Mouse (Mus musculus): Measurements from ENCODE around the gene Cfap299.
"Not testable (repeated sequence)": the region's sequence is repeated elsewhere in the genome, so short reads cannot be mapped to it uniquely, and the experiment has no call there.

Gene Cfap299

DNA sequence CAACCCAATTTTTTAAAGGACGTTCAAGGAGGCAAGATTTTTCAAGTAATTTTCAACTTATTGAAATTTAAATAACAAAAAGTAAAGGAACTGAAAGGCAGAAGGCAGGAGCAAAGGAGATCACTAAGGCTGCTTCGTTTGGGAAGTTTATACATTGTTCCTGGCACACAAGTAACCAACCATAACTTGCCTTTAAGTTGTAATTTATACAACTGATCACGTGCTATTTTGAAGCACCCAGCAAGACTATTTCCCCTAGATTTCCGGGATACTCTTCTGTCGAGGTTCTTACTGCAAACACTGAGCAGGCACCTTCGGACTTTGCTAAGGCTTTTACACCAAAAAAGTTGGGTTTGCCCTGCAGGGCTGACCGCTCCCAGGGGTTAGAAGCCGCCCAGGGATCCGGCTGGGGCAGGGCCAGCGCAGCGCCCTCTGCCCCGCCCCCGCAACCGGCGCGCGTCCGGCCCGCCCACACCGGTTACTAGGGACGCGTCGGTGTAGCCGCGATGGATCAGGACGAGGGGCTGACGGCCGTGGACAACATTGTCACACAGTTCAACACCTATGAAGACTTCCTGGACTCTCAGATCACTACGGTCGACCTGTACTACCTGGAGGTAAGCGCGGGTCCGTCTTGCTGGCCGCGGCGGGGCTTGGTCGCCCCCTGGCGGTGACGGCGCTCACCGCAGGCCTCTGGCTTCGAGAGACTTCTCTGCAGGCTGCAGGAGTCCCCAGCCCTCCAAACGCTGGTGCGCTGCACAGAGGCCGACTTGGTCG lies at the start of gene Cfap299:
Cfap299 (plus strand) TSS at position 457 of the 777 bp plus-strand sequence.
- DNase-seq (ENCODE audit: inconsistent ontology term) = peak; percentile 74

- no peak for DNase-seq (ENCODE audit: inconsistent ontology term)
These were observed 47.1 kb upstream of the Cfap299 start for GRCm38 (mm10) chr5:98281993-98282392.

DNA sequence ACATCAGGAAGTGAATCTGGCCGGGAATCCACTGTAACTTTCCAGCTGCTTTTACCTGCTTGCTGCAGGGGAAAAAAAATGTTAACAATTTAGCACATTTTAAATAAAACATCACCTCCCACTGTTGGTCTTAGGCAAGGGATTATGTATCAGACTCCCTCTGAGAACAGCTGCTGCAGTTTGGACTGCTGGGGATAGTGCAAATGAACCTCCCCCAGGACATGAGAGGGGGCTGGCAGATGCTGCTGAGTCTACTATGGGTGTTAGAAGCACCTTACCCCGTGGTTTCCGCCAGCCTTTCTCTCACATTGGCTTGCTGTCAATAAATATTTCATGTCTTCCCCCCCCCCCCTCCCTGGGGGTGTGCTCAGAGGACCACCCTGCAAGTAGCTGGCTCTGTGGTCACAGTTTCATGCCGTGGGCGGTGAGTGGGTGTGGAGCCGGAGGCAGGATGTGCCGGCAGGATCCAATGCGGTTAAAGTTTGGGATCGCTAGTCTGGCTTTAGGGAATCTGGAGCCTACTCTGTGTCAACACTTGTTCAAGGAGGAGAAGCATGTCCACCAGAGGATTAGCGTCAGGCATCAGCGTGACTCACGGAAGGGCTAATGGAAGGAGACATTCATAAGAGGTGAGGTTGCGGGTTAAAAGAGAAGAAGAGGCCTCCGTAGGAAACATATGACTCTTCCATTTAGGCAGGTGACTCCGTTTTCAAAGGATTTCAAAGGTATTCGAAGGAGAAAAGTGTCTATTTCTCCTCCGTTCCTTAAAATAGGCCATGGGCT lies 45.2 kb upstream of the Cfap299 start:
- DNase-seq (ENCODE audit: inconsistent ontology term) = peak; percentile 3

DNA sequence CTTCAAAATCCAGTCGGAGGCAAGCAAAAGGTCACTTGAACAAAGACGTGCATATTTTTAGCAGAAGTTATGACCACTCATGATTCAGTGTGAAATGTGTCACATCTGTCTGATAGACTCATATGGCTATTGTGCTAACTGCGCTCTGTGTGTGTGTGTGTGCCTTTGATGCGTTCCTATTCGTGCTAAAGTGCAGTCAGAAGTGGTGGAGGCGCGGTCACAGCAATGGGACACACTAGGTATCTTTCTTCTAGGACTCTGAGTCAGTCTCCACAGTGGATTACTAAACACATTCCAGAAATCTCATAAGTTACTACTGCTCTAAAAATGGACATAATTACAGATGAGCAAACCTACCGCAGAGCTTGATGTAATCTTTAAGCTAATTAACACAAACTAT lies 38.5 kb upstream of the Cfap299 start:
- DNase-seq (ENCODE audit: inconsistent ontology term) = peak; percentile 36

GRCm38 (mm10) chr5:98292388-98293048 lies 36.6 kb upstream of the Cfap299 start:
- DNase-seq (ENCODE audit: inconsistent ontology term) = peak; percentile 0

DNA sequence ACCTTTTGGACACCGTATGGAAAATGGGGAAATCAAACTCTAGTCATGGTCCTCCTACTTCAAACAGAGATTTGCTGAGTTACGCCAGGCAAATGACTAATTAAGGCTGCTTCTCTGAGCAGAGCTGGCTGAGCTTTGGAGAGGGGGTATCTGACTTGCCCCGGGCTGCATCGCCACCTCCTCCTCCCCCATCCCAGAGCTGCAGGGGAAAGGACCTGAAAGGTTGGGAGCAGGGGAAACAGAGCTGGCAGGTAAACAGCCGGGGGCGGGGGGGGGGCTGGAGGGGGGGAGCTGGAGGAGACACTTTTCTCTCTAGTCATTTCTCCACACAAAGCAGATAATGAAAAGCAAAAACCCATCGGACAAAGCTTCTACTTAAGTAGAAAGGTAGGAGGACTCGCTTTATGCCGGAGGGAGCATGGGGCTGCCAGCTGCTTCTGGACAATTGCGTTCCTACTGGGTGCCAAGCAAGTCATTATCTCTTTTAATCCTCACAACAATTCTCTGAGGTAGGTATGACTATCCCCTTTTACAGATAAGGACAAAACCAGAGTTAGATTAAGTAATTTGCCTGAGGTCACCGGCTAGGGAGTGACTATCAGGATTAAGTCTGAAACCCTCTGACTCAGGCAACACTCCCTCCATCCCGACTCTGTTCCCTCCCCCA lies 35.9 kb upstream of the Cfap299 start:
- DNase-seq (ENCODE audit: inconsistent ontology term) = peak; percentile 5

- DNase-seq (ENCODE audit: inconsistent ontology term) = no peak
These were observed 29.0 kb upstream of the Cfap299 start for GRCm38 (mm10) chr5:98300079-98300478.

DNA sequence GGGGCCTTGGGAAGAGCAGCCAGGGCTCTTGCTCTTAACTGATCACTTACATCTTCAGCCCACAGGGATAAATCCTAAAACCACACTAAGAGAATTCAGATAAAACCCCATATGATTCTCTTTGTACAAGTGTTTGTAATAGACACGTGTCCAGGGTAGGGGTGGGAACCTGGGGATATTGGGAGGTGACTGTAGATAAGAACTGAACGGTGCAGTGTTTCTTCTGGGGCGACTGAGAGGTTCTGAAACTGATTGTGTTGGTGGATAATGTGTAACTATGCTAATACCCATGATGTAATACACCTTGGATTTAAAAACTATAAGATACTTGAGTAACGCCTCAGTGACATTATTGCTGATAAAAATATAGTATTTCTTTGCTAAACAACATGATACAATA lies 23.4 kb upstream of the Cfap299 start:
- no peak for DNase-seq (ENCODE audit: inconsistent ontology term)

DNA sequence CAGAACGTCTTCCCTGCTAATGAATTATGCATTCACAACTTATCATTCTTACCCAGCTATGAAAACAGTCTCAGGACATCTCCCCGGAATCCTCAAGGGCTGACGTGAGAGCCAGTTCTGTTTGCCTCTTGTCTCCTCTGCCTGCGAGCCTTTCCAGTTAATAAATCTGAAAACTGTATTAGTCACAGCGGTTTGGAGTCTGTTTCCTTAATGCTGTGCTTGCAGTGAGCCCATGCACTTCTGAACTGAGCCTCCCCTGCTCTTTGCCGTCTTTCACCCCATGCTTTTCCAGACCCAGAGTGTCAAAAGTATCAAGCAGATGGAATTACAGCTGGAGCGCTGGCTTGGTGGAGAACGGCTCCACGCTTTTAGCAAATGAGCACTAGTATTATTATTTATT lies 22.6 kb upstream of the Cfap299 start:
- DNase-seq (ENCODE audit: inconsistent ontology term) = no peak

- DNase-seq (ENCODE audit: inconsistent ontology term) = no peak
These were observed 2.5 kb upstream of the Cfap299 start for GRCm38 (mm10) chr5:98326625-98327024.

DNA sequence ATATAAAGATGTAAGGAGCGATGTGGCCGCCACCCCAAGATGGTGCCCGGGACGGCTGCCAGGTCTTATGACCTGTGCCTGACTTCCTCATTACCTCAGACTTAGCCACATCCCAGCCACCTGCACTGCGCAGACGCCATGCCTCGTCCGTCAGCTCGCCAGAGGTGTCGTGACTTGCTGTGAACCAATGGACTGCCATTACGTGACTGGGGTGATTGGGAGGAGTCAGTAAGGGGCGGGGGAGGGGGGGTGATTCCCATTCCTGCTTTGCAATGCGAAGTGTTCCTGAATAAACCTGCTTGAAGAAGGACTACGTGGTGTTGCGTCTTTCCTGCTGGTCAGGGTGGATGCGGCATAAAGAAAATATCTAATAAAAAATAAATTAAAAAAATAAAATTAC lies 14.6 kb downstream of the Cfap299 start:
- DNase-seq (ENCODE audit: inconsistent ontology term) = not testable (repeated sequence)

DNA sequence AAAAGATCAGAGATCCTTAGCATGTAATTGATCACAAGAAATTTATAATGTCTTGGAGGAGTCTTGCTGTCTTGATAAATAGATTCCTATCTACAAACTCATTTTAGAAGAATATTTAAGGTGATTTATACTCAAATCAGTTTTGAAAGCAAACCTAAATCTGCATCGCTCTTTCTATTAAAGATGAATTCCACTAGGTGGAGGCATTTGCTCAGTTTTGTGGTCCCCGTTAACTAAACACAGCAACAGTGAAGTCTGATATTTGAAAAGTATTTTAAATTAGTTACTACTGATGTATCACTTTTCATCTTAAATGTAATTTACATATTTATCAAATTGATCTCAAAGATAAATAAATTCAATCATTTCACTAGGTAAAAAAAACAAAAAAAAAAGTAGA lies 15.5 kb downstream of the Cfap299 start:
- no peak for DNase-seq (ENCODE audit: inconsistent ontology term)

GRCm38 (mm10) chr5:98346067-98346466 lies 17.0 kb downstream of the Cfap299 start:
- no peak for DNase-seq (ENCODE audit: inconsistent ontology term)

DNA sequence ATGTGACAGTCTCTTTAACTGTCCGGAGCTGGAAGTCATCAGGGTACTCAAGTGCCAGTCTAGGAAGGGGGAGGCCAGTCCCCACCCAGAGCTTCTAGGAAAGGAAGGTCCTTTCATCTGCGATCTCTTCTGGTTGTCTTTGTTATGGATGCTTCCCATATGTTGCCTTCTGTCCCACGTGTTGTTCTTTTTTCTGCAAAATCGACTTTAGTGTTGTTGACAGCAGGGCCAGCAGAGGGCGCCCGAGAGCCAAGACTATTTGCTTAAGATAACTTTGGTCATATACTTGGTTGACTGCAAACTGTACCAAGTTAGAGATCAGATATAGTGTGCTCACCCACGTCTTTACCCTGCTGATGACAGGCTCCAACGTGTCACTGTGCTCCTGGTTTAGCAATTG lies 19.5 kb downstream of the Cfap299 start:
- DNase-seq (ENCODE audit: inconsistent ontology term) = peak; percentile 49

DNA sequence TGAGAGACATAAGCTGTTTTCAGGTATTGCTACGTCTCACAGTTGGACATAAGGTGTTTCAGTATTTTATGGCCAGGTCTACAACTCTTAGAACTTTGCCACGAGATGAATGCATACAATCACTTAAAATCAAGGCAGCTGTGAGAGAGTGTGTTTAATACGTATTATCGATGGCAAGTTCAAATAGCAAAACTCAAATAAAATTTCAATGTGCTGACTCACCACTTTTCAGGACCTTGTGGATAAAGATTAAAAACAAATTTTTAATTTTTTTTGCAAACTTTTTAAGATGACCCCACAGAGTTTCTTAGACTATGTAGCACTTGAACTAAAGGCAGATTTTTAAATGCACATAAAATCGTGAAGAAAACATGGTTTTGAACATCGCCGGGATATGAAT lies 30.8 kb downstream of the Cfap299 start:
- DNase-seq (ENCODE audit: inconsistent ontology term) = no peak

DNA sequence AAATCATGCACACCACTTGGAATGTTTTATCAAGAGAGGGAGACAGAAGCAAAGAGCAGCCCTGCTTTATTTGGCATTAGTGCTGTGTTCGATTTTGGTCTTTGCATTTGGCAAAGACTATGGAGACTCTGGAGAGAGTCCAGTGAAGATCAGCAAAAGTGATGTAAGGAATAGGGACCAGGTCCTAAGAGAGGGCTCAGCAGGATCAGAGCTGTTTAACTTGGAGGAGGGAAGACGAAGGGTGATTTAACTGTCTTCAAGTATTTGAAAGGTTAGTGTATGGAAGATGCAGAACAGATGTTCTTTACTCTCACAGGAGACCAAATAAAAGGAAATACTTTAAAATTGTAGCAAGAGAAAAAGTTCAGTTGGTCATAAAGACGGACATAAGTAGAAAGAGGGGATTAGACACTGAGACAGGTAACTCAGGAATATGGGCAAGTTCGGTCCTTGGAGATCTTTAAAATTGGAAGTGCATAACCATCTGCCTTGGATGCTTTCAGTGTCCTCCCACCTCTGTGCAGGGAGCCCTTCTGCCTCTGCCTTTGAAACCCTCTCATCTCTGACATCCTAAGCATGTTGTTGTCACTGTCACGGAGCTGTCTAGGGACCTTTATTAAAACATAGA lies 31.8 kb downstream of the Cfap299 start:
- DNase-seq (ENCODE audit: inconsistent ontology term) = no peak

- no peak for DNase-seq (ENCODE audit: inconsistent ontology term)
These were observed 34.3 kb downstream of the Cfap299 start for GRCm38 (mm10) chr5:98363428-98363827.

GRCm38 (mm10) chr5:98365340-98365739 lies 36.2 kb downstream of the Cfap299 start:
- DNase-seq (ENCODE audit: inconsistent ontology term) = no peak

GRCm38 (mm10) chr5:98368822-98369221 lies 39.7 kb downstream of the Cfap299 start:
- DNase-seq (ENCODE audit: inconsistent ontology term) = no peak

GRCm38 (mm10) chr5:98369426-98369825 lies 40.3 kb downstream of the Cfap299 start:
- no peak for DNase-seq (ENCODE audit: inconsistent ontology term)

GRCm38 (mm10) chr5:98376058-98376798 lies 47.1 kb downstream of the Cfap299 start:
- no peak for DNase-seq (ENCODE audit: inconsistent ontology term)
